Mouse (Mus musculus): ENCODE measurements around the gene Cnot11. TPM values are rescaled to one million over a fixed set of nuclear protein-coding genes. Genes with fewer than 3 reads are reported as not detected.
A peak's percentile ranks its signal among the peaks of the same experiment; 100 is the strongest.

Gene Cnot11
- polyA plus RNA-seq, 1 experiment from 2014 or later = 15.9 TPM

GRCm38 (mm10) chr1:39568079-39568478 is 33.3 kb downstream of the Cnot11 start:
- Histone ChIP-seq H3K36me3 (peaks cover 4% of the 10 kb centered on the region; the same call in 1 of the 2 replicates), H3K4me2 (no peak overlapping the region), H3K4me1 (replicated peaks) (no peaks in the 10 kb centered on the region), H3K9ac (no peak overlapping the region), H3K27ac (replicated peaks) (no peak overlapping the region), H3K4me3 (no peak overlapping the region), H3K9me3 (no peaks in the 10 kb centered on the region), H3K27me3 (no peaks in the 10 kb centered on the region)
- ATAC-seq (ENCODE audit: low FRiP score, low read depth) = no peak

DNA sequence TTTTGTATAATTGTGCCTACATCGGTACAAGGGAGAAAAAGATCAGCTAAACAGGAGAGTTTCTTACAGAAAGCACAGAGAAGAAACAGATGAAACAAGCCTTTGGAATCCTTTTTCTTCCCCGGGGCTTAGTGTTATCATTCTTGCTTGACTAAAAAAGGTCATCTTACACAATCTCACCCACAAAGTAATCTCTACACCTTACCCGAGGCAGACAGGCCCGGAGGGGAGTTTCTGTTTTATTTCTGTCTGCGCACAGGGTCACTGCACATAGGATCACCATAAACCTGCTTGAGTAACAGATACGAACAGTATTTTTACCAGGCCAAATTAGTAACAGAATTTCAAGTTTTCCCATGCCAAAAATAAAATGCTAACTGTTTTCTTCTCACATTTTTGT is 36.9 kb downstream of the Cnot11 start:
- no peak overlapping the region for H3K4me2 ChIP-seq
- 80% methylated on average over 6 of the region's 6 CpGs for WGBS
- H3K27ac ChIP-seq (replicated peaks) = no peak overlapping the region
- H3K9me3 ChIP-seq = no peaks in the 10 kb centered on the region
- peaks cover 21% of the 10 kb centered on the region for H3K4me1 ChIP-seq (replicated peaks)
- H3K4me3 ChIP-seq = no peak overlapping the region
- ATAC-seq (ENCODE audit: low FRiP score, low read depth) = no peak
- no peak overlapping the region for H3K9ac ChIP-seq
- no peaks in the 10 kb centered on the region for H3K27me3 ChIP-seq
- H3K36me3 ChIP-seq = no peaks in the 10 kb centered on the region

GRCm38 (mm10) chr1:39573890-39574289 is 39.1 kb downstream of the Cnot11 start:
- no peaks in the 10 kb centered on the region for H3K9me3 ChIP-seq
- peaks cover 27% of the 10 kb centered on the region for H3K4me1 ChIP-seq (replicated peaks)
- H3K9ac ChIP-seq = no peak overlapping the region
- H3K4me3 ChIP-seq = no peak overlapping the region
- no peaks in the 10 kb centered on the region for H3K36me3 ChIP-seq
- H3K27me3 ChIP-seq = no peaks in the 10 kb centered on the region
- 92% methylated on average over 7 of the region's 7 CpGs for WGBS
- no peak overlapping the region for H3K27ac ChIP-seq (replicated peaks)
- H3K4me2 ChIP-seq = no peak overlapping the region
- no peak for ATAC-seq (ENCODE audit: low FRiP score, low read depth)

DNA sequence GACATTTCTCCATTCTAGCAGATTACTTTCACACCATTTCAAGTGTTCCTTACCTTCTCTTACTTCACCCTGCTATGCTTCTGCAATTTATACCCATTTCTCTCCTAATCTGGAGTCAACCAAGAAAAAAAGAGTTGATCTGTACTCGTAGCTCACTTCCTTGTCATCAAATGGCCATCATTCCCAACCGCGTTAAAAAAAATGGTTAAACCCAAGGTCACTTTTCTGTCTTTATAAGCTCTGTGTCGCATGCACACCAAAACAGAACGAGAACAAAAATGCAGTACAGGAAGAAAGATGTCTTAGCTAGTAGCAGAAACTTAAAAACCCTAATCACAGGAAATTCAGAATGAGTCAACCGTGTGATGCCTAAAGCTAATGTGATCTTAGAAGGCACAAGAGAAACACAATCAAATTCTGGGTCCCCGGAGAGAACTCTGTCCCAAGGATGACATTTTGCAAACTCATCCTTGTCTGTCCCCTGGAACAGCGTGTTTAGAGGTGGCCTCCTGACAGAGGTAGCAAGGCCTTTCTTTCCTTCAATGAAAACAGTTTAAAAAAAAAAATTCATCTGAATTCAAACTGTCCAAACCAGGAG is 41.1 kb downstream of the Cnot11 start:
- Histone ChIP-seq H3K9ac (peak overlapping the region; percentile 97), H3K36me3 (no peaks in the 10 kb centered on the region), H3K4me3 (peak overlapping the region; percentile 100), H3K4me2 (peak overlapping the region; percentile 80), H3K9me3 (no peaks in the 10 kb centered on the region), H3K27ac (replicated peaks) (peak overlapping the region; percentile 99; the same call in 1 of the 2 replicates), H3K27me3 (no peaks in the 10 kb centered on the region), H3K4me1 (replicated peaks) (peaks cover 27% of the 10 kb centered on the region)
- no peak for ATAC-seq (ENCODE audit: low FRiP score, low read depth)
- 17% methylated on average over 8 of the region's 8 CpGs for WGBS

GRCm38 (mm10) chr1:39576431-39577243 is 41.8 kb downstream of the Cnot11 start:
- no peaks in the 10 kb centered on the region for H3K27me3 ChIP-seq
- ATAC-seq (ENCODE audit: low FRiP score, low read depth) = peak; percentile 89
- H3K36me3 ChIP-seq = no peaks in the 10 kb centered on the region
- WGBS = under 1% methylated on average over 88 of the region's 88 CpGs
- peak overlapping the region; percentile 100 for H3K4me3 ChIP-seq
- H3K27ac ChIP-seq (replicated peaks) = peak overlapping the region; percentile 99
- peak overlapping the region; percentile 97 for H3K9ac ChIP-seq
- peaks cover 27% of the 10 kb centered on the region for H3K4me1 ChIP-seq (replicated peaks)
- no peaks in the 10 kb centered on the region for H3K9me3 ChIP-seq
- H3K4me2 ChIP-seq = peak overlapping the region; percentile 80

DNA sequence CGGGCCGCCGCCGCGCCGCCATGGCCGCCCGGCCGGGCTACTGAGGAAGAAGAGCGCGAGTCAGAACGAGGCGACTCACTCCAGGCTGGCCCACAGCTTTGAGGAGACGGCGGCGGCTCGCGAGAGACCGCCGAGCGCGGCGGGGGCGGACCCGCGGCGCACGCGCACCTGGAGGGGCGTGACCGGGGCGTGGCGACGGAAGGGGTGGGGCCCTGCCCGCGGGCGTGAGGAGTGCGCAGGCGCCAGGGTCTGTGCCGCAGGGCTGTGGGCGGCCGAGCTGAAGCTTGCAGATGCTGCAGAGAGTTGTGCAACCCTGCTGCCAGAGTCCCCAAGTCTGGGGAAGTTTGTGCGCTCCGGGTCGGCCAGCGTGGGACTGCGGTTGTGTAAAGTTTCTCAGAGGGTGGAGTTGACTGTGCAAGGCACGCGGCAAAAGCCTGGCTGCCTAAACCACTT is 42.5 kb downstream of the Cnot11 start, which contains the start of gene Rnf149:
Rnf149 (minus strand) TSS at position 153 of the 453 bp plus-strand sequence.
- no peaks in the 10 kb centered on the region for H3K27me3 ChIP-seq
- no peaks in the 10 kb centered on the region for H3K9me3 ChIP-seq
- peak within 1 kb of the TSS; percentile 99 for H3K27ac ChIP-seq (replicated peaks)
- no peaks in the 10 kb centered on the region for H3K36me3 ChIP-seq
- peak within 1 kb of the TSS; percentile 100 for H3K4me3 ChIP-seq
- WGBS = 0% methylated on average over 47 of the region's 49 CpGs
- peak within 1 kb of the TSS; percentile 97 for H3K9ac ChIP-seq
- H3K4me2 ChIP-seq = peak within 1 kb of the TSS; percentile 80
- H3K4me1 ChIP-seq (replicated peaks) = peaks cover 27% of the 10 kb centered on the region
- peak; percentile 97 for ATAC-seq (ENCODE audit: low FRiP score, low read depth)

DNA sequence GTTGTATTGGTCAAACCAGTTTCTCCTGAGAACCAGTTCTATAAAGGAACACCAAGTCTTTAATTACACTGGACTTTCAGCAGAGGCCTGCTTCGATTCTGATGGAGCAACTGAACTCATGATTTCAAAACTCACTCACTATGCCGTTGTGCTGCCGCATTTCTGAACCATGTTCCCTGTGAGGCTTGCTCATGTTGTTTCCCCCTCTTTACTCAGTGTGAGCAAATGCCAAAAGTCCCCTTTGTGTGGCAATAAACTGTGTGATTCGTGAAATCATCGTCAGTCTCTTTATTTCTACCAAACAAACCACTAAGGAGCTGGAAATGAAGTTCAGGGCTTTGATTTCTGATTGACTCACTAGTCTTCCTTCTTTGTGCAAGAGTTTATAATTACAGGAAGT is 43.7 kb downstream of the Cnot11 start:
- no peaks in the 10 kb centered on the region for H3K36me3 ChIP-seq
- 92% methylated on average over 5 of the region's 5 CpGs for WGBS

DNA sequence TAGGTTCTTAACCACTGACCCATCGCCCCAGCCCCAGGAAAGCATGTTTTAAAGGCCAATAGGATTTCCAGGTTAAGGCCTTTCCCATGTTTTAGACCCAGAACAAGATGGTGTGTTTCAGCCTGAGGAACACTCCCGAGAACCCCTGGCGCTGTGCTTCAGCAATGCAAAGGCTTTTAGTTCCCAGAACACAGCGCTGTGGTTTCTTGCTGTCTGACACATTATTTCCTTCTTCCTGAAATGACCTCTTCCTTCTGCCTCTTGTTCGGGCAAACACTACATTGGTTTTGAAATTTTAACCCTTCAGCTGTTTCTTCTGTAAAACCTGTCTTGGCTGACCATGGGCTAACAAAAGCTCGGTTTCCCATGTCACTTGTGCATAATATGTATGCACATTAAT is 44.3 kb downstream of the Cnot11 start:
- Histone ChIP-seq H3K9ac (no peak overlapping the region), H3K9me3 (no peaks in the 10 kb centered on the region), H3K27me3 (no peaks in the 10 kb centered on the region), H3K27ac (replicated peaks) (no peak overlapping the region), H3K4me1 (replicated peaks) (peaks cover 27% of the 10 kb centered on the region), H3K4me2 (no peak overlapping the region), H3K4me3 (no peak overlapping the region), H3K36me3 (no peaks in the 10 kb centered on the region)
- no peak for ATAC-seq (ENCODE audit: low FRiP score, low read depth)
- 82% methylated on average over 6 of the region's 6 CpGs for WGBS

More for the DNA sequence above, 43.7 kb downstream of the Cnot11 start:
- no peak overlapping the region for H3K4me2 ChIP-seq
- no peaks in the 10 kb centered on the region for H3K9me3 ChIP-seq
- no peak for ATAC-seq (ENCODE audit: low FRiP score, low read depth)
- H3K4me3 ChIP-seq = no peak overlapping the region
- H3K27ac ChIP-seq (replicated peaks) = no peak overlapping the region
- H3K27me3 ChIP-seq = no peaks in the 10 kb centered on the region
- H3K4me1 ChIP-seq (replicated peaks) = peaks cover 27% of the 10 kb centered on the region
- no peak overlapping the region for H3K9ac ChIP-seq

- Histone ChIP-seq H3K27ac (replicated peaks) (no peak overlapping the region), H3K27me3 (no peaks in the 10 kb centered on the region), H3K4me3 (no peak overlapping the region), H3K36me3 (no peaks in the 10 kb centered on the region), H3K4me2 (no peak overlapping the region), H3K9ac (no peak overlapping the region), H3K4me1 (replicated peaks) (peaks cover 9% of the 10 kb centered on the region; the same call in 1 of the 2 replicates), H3K9me3 (no peaks in the 10 kb centered on the region)
- WGBS = 78% methylated on average over 2 of the region's 3 CpGs
- ATAC-seq (ENCODE audit: low FRiP score, low read depth) = no peak
Measured at GRCm38 (mm10) chr1:39581215-39581614, 46.4 kb downstream of the Cnot11 start.

- Histone ChIP-seq H3K4me3 (no peak overlapping the region), H3K4me1 (replicated peaks) (no peaks in the 10 kb centered on the region), H3K27me3 (no peaks in the 10 kb centered on the region), H3K9ac (no peak overlapping the region), H3K27ac (replicated peaks) (no peak overlapping the region), H3K4me2 (no peak overlapping the region), H3K9me3 (no peaks in the 10 kb centered on the region), H3K36me3 (no peaks in the 10 kb centered on the region)
- 84% methylated on average over 9 of the region's 9 CpGs for WGBS
- no peak for ATAC-seq (ENCODE audit: low FRiP score, low read depth)
Measured at GRCm38 (mm10) chr1:39583173-39583572, 48.4 kb downstream of the Cnot11 start.

- 81% methylated on average over 9 of the region's 9 CpGs for WGBS
- Histone ChIP-seq H3K27me3 (no peaks in the 10 kb centered on the region), H3K4me1 (replicated peaks) (no peaks in the 10 kb centered on the region), H3K9me3 (no peaks in the 10 kb centered on the region), H3K9ac (no peak overlapping the region), H3K4me2 (no peak overlapping the region), H3K4me3 (no peak overlapping the region), H3K36me3 (no peaks in the 10 kb centered on the region), H3K27ac (replicated peaks) (no peak overlapping the region)
- ATAC-seq (ENCODE audit: low FRiP score, low read depth) = no peak
Measured at GRCm38 (mm10) chr1:39585416-39585815, 50.6 kb downstream of the Cnot11 start.

GRCm38 (mm10) chr1:39590193-39590592 is 55.4 kb downstream of the Cnot11 start:
- no peaks in the 10 kb centered on the region for H3K9me3 ChIP-seq
- no peak overlapping the region for H3K9ac ChIP-seq
- no peak overlapping the region for H3K4me2 ChIP-seq
- no peaks in the 10 kb centered on the region for H3K4me1 ChIP-seq (replicated peaks)
- H3K4me3 ChIP-seq = no peak overlapping the region
- no peaks in the 10 kb centered on the region for H3K27me3 ChIP-seq
- no peaks in the 10 kb centered on the region for H3K36me3 ChIP-seq
- no peak for ATAC-seq (ENCODE audit: low FRiP score, low read depth)
- WGBS = 78% methylated on average over 5 of the region's 5 CpGs
- H3K27ac ChIP-seq (replicated peaks) = no peak overlapping the region
